Mouse (Mus musculus): Measurements from ENCODE around the gene Plin5.
"Not testable (repeated sequence)": the region's sequence is repeated elsewhere in the genome, so short reads cannot be mapped to it uniquely, and the experiment has no call there.

Gene Plin5

GRCm38 (mm10) chr17:56108334-56109044 is 8.9 kb downstream of the Plin5 start:
- peak; percentile 20; the same call in 1 of the 2 replicates for ATAC-seq (ENCODE audit: insufficient number of reproducible peaks, low FRiP score, low TSS enrichment)

GRCm38 (mm10) chr17:56107736-56108135 is 9.7 kb downstream of the Plin5 start:
- ATAC-seq (ENCODE audit: insufficient number of reproducible peaks, low FRiP score, low TSS enrichment), result no peak

GRCm38 (mm10) chr17:56106981-56107380 is 10.4 kb downstream of the Plin5 start:
- ATAC-seq (ENCODE audit: insufficient number of reproducible peaks, low FRiP score, low TSS enrichment), result no peak

- not testable (repeated sequence) for ATAC-seq (ENCODE audit: insufficient number of reproducible peaks, low FRiP score, low TSS enrichment)
Observed at GRCm38 (mm10) chr17:56106436-56106835, 11.0 kb downstream of the Plin5 start.

GRCm38 (mm10) chr17:56104821-56105220 is 12.6 kb downstream of the Plin5 start:
- not testable (repeated sequence) for ATAC-seq (ENCODE audit: insufficient number of reproducible peaks, low FRiP score, low TSS enrichment)

GRCm38 (mm10) chr17:56103465-56104285 is 13.7 kb downstream of the Plin5 start:
- ATAC-seq (ENCODE audit: insufficient number of reproducible peaks, low FRiP score, low TSS enrichment), result no peak

GRCm38 (mm10) chr17:56102927-56103326 is 14.5 kb downstream of the Plin5 start:
- ATAC-seq (ENCODE audit: insufficient number of reproducible peaks, low FRiP score, low TSS enrichment), result no peak

GRCm38 (mm10) chr17:56102158-56102557 is 15.2 kb downstream of the Plin5 start:
- ATAC-seq (ENCODE audit: insufficient number of reproducible peaks, low FRiP score, low TSS enrichment), result no peak

- no peak for ATAC-seq (ENCODE audit: insufficient number of reproducible peaks, low FRiP score, low TSS enrichment)
Observed at GRCm38 (mm10) chr17:56100811-56101210, 16.6 kb downstream of the Plin5 start.

GRCm38 (mm10) chr17:56098711-56099572 is 18.5 kb downstream of the Plin5 start:
- ATAC-seq (ENCODE audit: insufficient number of reproducible peaks, low FRiP score, low TSS enrichment), result no peak

- ATAC-seq (ENCODE audit: insufficient number of reproducible peaks, low FRiP score, low TSS enrichment), result no peak
Observed at GRCm38 (mm10) chr17:56098180-56098579, 19.2 kb downstream of the Plin5 start.

- ATAC-seq (ENCODE audit: insufficient number of reproducible peaks, low FRiP score, low TSS enrichment), result no peak
Observed at GRCm38 (mm10) chr17:56096883-56097282, 20.5 kb downstream of the Plin5 start.

GRCm38 (mm10) chr17:56092794-56093193 is 24.6 kb downstream of the Plin5 start:
- ATAC-seq (ENCODE audit: insufficient number of reproducible peaks, low FRiP score, low TSS enrichment), result no peak

GRCm38 (mm10) chr17:56092312-56092711 is 25.1 kb downstream of the Plin5 start:
- no peak for ATAC-seq (ENCODE audit: insufficient number of reproducible peaks, low FRiP score, low TSS enrichment)

- ATAC-seq (ENCODE audit: insufficient number of reproducible peaks, low FRiP score, low TSS enrichment), result no peak
Observed at GRCm38 (mm10) chr17:56080781-56081585, 36.4 kb downstream of the Plin5 start.

GRCm38 (mm10) chr17:56079921-56080320 is 37.5 kb downstream of the Plin5 start:
- no peak for ATAC-seq (ENCODE audit: insufficient number of reproducible peaks, low FRiP score, low TSS enrichment)

GRCm38 (mm10) chr17:56078880-56079795 is 38.3 kb downstream of the Plin5 start, which contains the start of gene Hdgfl2:
Gene Hdgfl2 (plus strand): TSS chr17:56079634.
- ATAC-seq (ENCODE audit: insufficient number of reproducible peaks, low FRiP score, low TSS enrichment), result peak; percentile 82

GRCm38 (mm10) chr17:56078361-56078760 is 39.0 kb downstream of the Plin5 start:
- ATAC-seq (ENCODE audit: insufficient number of reproducible peaks, low FRiP score, low TSS enrichment), result not testable (repeated sequence)

- ATAC-seq (ENCODE audit: insufficient number of reproducible peaks, low FRiP score, low TSS enrichment), result no peak
Observed at GRCm38 (mm10) chr17:56077523-56077922, 39.9 kb downstream of the Plin5 start.

Measured in cerebellum, adult (tissue).